Mouse (Mus musculus): Measurements from ENCODE around the gene Exo5.

The Exo5 gene

DNA sequence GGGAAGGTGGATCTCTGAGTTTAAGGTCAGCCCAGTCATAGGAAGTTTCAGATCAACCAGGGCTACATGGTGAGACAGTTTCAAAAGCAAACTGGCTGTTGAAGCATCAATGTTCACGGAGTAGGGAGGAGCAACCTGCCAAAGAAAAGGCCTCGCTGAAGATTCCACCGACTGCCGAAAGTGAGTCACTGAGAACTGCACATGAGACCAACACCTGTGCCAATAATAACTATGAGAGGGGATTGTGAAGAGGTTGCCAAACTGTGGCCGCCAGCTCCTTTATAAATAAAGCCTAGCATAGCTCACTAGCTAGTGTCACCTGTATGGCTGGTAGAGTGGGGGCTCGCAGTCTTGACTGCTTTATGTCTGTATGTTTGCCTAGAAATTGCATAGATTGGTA lies 13.7 kb downstream of the Exo5 start:
- in situ Hi-C loops (cut with MboI; ENCODE audit: unreplicated experiment in 2 of 2), result loop anchor here (5.0 to 10.0 kb wide), 5 partner anchors 64 to 506 kb away; partner anchors contain the start of gene Scmh1 (in 1 of the 2)

DNA sequence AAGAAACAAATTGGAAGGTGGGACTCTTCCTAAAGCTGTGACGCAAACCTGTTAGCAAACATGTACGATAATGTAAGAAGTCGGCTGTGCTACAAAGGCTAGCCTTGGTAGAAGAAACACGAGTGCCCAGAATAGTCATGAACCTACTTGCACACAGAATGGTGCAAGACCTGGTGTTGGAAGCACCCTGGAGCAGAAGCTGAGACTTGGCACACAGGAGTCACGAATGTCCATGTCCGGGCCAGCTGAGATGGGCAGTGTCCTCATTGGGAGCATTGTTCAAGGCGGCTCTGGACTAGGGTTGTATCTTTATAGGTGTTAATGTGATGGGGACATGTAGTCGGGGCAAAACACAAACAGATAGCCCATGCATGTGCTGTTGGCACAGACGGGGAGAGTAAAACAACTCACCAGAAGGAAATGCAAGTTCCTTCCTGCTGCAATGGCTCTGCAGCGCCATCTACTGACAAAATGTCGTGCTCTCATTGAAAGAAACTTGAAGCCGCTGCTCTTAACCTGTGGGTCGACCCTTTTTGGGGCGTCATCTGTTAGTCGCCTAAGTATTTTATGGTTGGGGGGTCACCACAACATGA lies 15.2 kb downstream of the Exo5 start:
- in situ Hi-C loops (cut with MboI; ENCODE audit: unreplicated experiment in 2 of 2), result loop anchor here (5.0 to 10.0 kb wide), 7 partner anchors 62 to 505 kb away; partner anchors contain the start of genes Scmh1 (in 2 of the 2) and Gm8439 (in 1 of the 2)

DNA sequence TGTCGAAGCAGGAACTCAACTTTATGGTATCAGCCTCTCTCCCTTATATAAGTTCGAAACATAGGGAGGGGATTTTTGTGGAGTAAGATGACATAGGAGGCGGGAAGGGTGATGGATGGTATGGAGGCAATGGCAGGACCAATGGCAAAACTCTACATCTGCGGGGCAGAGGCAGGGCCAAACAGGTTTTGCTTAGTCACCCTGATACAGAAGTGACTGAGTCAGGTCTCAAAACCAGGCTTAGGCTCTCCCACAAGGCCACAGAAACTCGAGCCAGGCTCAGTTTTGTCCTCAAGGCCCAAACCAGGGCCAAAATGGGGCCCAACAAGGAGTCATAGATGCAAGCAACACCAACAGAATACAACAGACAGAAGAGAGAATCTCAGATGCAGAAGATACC lies 19.2 kb downstream of the Exo5 start:
- in situ Hi-C loops (cut with MboI; ENCODE audit: unreplicated experiment in 2 of 2), result loop anchor here (10.0 kb wide), 3 partner anchors 151 to 501 kb away; partner anchors contain the start of genes Gm8439 (in 1 of the 2) and Scmh1 (in 1 of the 2)

DNA sequence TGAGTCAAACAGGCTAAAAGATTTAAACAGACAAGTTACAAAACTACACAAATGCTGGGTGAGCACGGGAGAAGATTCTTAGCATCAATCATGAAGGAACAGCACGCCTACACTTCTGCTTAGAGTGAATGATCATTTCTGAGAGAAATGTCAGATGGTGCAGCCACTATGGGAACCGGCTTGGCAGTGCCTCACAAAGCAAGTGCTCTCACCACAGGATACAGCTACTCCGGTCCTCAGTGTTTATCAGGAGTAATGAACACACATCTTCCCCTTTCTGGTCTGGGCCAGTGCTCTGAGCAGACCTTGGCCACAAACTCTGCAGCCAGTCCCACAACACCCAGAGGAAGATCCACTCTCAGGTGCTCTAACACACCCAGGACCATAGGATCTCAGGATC lies 20.3 kb downstream of the Exo5 start:
- in situ Hi-C loops (cut with MboI; ENCODE audit: unreplicated experiment in 2 of 2), result loop anchor here (10.0 kb wide), 3 partner anchors 150 to 500 kb away; partner anchors contain the start of genes Gm8439 (in 1 of the 2) and Scmh1 (in 1 of the 2)

DNA sequence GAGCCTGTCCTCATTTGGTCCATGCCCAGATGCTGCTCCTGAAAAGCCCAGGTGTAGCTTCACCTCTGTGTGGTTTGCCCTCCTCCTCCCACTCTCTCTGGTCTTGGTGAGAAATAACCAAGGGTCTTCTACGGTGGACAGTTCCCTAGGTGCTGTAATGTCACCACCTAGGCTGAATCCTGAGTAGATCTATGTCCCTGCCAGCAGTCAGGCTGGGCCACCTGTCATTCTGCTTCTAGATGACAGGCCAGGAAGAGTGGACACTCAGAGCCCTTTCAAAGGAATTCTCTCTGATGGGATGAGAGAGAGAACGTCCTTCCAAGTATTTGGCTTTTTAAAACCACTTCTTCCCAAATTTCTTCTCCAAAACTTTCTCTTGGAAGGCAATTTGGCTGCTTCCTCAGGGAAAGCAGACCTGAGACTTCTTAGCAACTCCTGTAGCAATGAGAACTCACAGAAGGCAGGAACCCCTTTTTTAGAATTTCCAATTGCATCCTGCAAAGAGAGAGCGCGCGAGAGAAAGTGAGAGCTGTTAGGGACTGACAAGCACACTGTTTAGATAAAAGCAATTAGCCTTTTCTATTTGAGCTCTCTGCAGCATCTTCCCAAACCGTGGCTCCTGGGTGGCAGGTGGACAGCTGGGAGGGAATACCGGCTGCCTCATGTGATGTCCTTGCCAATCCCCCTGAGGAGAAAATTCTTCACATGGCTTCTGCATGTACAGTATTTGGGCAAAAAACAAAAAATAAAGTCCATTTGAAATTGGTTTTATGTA lies 28.8 kb downstream of the Exo5 start:
- in situ Hi-C loops (cut with MboI; ENCODE audit: unreplicated experiment in 2 of 2), result loop anchor here in 1 of 2 experiments (25.0 kb wide), 1 partner anchor 659 kb away; no protein-coding TSS in a partner anchor

DNA sequence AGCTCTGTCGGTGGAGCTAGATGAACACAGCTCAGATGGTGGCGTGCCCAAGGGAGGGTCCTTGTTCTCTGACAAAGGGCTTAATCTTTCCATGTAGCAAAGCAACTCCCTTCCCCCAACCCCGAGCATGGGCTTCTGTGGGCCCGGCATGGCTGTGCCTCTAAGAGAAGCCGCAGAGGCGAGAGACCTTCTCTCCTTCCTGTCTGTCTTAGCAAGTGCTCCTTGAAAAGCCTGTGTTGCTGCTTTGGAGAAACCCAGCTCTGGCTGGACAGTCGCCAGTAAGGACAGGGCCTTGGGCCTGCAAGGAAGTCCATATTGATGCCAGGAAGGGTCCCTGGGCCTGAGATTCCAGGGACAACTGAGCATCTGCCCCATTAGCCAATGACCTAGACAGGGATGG lies 29.6 kb downstream of the Exo5 start:
- in situ Hi-C loops (cut with MboI; ENCODE audit: unreplicated experiment in 2 of 2), result loop anchor here in 1 of 2 experiments (25.0 kb wide), 1 partner anchor 658 kb away; no protein-coding TSS in a partner anchor

DNA sequence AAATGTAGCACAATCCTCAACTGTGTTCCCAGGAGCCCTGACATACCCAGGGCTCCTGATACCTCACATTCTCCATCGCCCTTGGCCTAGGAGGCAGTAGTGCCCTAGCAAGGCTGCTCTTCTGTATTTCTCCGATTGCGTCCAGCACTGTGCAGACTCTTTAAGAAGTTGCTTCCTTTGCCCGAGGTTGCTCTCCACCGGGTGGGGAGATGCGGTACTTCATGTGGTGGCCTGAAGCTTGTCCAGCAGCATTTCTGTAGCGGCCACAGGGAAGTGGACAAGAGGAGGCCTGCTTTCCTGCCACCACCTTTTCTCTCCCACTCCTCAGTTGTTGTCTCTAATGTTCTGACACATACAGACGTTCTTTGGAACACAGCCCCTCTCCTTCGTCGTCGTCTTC lies 30.2 kb downstream of the Exo5 start:
- in situ Hi-C loops (cut with MboI; ENCODE audit: unreplicated experiment in 2 of 2), result loop anchor here in 1 of 2 experiments (5.0 to 25.0 kb wide), 2 partner anchors 212 to 657 kb away; no protein-coding TSS in a partner anchor

DNA sequence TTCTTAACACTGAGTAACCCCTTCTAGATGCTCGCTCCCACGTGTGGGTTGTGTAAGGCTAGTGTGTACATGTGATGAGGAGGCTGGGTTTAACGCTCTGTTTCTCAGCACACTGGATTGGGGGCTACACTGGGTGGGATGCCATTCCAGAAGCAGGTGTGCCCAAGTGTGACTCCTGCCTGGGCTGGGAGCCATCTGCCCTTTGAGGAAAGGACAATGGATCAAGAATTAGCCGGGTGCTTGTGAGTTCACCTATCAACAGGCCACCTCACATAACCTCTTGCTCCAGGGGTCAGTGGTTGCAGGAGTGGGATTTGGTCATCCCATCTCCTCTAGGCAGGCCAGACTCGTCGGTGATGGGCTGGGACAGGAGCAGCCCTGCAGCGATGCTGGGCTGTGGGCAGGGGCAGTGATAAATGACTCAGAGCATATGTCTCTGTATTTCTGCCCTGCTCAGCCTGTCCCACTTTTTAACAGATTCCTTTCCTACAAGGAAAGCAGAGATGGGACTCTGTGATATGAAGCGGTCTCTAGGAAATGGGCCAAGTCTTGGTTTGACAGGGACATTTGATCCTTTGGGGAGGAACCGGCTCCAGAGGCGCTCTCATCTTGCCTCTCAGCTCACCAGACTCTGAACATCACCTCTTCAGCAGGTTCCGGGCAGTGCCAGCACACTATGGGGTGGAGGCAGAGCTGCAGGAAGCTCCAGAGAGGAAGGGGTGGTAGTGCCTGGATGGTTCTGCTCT lies 31.0 kb downstream of the Exo5 start:
- in situ Hi-C loops (cut with MboI; ENCODE audit: unreplicated experiment in 2 of 2), result loop anchor here in 1 of 2 experiments (5.0 to 25.0 kb wide), 2 partner anchors 212 to 657 kb away; no protein-coding TSS in a partner anchor

DNA sequence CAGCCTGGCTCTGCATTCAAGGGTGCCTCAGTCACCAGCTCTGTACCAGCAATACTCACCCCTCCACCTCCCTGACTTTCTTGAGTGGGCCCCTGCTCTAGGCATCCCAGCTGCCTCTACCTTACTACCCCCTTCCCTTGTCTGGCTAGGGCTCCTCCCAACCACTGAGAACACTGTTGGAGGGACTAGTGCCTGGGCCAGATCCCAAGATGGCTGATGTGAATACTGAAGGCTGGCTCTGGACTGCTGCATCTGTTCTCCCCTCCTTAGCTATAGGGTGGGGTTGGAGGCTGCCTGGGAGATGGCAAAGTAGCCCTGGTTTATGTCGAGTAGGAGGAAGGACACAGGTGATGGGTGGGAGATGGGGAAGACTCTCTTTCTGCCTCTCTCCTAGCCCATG lies 32.3 kb downstream of the Exo5 start:
- in situ Hi-C loops (cut with MboI; ENCODE audit: unreplicated experiment in 2 of 2), result loop anchor here in 1 of 2 experiments (5.0 to 25.0 kb wide), 2 partner anchors 210 to 655 kb away; no protein-coding TSS in a partner anchor

DNA sequence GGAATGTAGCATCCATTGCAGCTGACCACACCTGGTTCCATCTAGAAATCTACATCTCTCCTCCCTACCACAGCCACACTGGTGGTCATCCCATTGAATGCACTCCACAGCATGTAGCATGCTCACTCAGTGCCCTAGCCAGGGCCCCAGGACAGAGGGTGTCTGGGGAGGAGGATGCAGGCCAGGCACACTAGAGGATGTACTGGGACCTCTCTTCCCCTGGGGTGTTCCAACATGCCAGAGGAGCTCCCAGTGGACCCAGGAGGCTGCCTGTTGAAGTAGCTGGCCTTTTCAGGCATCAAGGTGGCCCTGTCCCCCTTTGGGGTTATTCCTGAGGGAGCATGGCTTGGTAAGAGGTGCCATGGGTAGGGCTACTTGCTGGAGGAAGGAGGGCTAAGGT lies 32.9 kb downstream of the Exo5 start:
- in situ Hi-C loops (cut with MboI; ENCODE audit: unreplicated experiment in 2 of 2), result loop anchor here in 1 of 2 experiments (5.0 to 25.0 kb wide), 2 partner anchors 210 to 655 kb away; no protein-coding TSS in a partner anchor

DNA sequence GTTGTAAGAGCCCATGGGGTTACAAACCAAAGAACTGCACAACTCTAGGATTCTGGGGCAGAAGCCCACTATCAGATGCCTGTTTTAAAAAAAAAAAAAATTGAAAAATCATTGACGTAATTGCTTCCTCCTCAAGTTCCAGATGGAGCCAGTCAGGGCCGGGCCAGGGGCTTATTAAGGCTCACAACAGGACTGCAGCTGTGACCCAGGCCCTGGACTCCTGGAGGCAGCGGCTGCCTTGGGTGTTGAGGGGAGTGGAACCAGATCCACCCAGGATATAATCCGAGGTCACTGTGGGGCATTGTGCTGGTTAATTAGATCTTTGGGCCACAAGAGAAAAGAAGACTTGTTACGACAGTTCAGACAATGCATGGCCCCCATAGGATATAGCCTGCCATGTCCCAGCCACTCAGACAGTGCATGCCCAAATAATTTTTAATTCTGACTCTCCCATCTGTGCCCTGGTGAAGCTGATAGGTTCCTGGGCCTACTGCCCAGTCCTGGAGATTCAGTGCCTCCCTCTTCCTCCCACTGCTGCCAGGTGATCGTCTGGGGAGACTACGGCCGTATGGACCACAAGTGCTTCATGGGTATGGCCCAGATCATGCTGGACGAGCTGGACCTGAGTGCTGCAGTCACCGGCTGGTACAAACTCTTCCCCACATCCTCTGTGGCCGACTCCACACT lies 33.9 kb downstream of the Exo5 start:
- in situ Hi-C loops (cut with MboI; ENCODE audit: unreplicated experiment in 2 of 2), result loop anchor here in 1 of 2 experiments (5.0 to 25.0 kb wide), 2 partner anchors 209 to 654 kb away; no protein-coding TSS in a partner anchor

DNA sequence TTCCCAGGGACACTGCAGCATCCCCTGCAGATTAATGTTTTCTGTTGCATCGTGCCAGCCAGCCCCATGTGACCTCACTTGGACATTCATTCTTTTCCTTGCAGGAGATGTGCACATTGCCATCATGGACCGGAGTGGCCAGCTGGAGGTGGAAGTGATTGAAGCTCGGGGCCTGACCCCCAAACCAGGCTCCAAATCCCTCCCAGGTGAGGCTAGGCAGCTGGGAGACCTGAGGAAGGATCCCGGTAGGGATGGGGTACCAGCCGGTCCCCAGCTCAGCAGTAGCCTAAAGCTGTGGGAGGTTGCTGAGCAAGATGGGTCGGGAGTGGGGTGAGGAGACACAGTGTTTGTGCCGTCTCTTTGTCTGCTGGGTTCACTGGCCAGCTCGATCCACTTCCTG lies 35.9 kb downstream of the Exo5 start:
- in situ Hi-C loops (cut with MboI; ENCODE audit: unreplicated experiment in 2 of 2), result loop anchor here (10.0 to 25.0 kb wide), 2 partner anchors 294 to 652 kb away; no protein-coding TSS in a partner anchor

DNA sequence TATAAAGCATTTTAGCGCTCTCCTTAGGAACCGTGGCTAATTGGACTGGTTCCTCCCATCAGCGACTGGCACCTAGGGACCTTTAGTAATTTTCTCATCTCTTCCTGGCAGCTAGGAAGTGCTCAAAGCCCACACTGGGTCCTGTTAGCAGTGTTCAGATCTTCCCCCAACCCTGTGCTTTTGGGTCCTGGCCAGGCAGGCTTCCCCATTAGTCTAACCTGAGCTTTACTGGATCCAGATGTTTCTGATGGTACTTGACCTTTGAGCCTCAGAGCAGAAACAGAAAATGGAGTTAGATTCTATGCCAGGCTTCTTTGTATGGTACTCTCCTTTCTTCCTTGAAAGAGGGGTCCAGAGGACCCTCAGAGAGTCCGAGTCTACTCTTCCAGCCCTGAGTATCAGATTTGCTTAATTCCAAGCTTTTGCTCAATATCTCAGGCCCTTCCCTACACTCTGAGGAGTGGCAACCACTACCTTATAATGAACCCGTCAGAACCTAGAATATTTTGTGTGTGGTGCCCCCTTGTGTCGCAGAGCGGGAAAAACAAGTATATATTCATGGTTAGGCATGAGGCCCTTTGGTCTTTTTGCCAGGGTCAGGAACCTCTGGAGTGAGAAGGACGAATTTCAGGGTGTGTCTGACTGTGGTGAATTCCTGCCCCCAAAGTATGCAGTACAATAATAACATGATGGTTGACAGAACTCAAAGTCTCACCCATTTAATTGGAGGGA lies 37.3 kb downstream of the Exo5 start:
- in situ Hi-C loops (cut with MboI; ENCODE audit: unreplicated experiment in 2 of 2), result loop anchor here (10.0 to 25.0 kb wide), 2 partner anchors 293 to 650 kb away; no protein-coding TSS in a partner anchor

DNA sequence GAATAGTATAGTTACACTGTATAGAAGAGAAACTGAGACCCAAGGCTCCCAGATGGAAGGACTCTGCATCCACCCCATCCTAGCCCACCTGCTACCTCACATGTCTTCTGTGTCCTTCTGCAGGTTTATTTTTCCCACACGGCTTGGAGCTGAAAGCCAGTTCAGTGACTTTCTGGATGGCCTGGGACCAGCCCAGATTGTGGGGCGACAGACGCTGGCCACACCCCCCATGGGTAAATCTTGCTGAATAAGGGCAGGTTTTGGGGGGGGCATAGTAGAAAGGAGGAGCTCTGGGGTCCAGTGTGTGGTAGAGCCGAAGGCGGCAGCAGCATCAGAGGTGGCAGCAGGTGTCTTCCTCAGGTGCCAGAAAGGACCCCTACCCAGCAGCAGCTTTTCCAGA lies 38.0 kb downstream of the Exo5 start:
- in situ Hi-C loops (cut with MboI; ENCODE audit: unreplicated experiment in 2 of 2), result loop anchor here (10.0 to 25.0 kb wide), 2 partner anchors 292 to 650 kb away; no protein-coding TSS in a partner anchor

DNA sequence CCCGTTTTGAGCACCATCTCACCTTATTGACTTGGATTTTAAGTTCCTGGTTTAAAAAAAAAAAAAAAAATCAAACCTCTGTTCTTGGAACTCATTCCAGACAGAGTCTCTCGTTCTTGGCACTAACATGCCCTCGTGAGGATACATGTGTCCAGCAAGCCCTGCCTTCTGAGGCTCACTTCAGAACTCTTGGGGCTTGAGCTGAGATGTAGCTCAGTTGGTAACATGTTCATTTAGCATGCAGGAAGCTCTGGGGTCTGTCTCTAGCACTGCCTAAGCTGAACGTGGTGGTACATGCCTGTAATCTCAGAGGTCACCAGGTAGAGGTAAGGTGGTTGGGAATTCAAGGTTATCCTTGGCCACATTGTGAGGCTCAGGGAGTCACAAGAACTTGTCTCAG lies 38.7 kb downstream of the Exo5 start:
- in situ Hi-C loops (cut with MboI; ENCODE audit: unreplicated experiment in 2 of 2), result loop anchor here (10.0 to 25.0 kb wide), 2 partner anchors 291 to 649 kb away; no protein-coding TSS in a partner anchor

DNA sequence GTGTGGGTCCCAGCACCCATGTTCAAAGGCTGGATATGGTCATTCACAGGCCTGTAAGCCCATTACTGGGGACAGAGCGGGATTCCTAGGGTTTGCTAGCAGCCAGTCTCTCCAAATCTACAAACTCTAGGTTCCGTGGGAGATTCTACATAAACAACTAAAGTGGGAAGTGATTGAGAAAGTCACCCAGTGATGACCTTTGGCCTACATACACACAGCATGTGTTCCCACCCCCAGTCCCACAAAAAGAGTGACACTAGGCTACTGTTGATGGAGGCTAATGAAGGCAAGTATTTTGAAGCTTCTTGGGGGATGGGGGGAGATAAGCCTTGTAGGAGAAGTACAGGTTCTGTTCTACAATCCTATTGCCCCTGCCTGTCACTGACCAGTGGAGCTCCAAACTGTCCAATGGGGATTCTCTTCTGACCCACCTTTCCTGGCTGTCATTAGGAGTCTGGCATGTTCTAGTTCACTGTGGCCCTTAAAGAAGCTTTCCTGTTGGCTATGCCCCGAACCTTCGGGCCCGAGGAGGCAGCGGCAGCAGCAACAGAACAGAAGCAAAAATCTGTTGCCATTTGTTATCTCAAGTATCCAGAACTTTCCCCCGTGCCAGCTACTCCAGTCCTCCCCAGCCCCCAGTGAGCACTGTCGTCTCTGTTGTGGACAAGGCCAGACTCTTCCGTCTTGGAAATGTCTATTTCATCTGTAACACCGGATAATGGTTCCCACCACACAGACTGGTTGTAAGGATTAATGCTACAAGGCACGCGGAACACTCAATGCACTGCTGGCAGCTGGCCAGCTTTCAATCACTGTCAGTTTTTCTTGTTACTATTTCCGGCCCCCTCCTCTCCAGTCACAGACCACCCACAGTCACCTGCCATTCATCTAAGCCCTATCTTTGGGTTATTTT lies 39.4 kb downstream of the Exo5 start:
- in situ Hi-C loops (cut with MboI; ENCODE audit: unreplicated experiment in 2 of 2), result loop anchor here (10.0 to 25.0 kb wide), 2 partner anchors 291 to 648 kb away; no protein-coding TSS in a partner anchor

DNA sequence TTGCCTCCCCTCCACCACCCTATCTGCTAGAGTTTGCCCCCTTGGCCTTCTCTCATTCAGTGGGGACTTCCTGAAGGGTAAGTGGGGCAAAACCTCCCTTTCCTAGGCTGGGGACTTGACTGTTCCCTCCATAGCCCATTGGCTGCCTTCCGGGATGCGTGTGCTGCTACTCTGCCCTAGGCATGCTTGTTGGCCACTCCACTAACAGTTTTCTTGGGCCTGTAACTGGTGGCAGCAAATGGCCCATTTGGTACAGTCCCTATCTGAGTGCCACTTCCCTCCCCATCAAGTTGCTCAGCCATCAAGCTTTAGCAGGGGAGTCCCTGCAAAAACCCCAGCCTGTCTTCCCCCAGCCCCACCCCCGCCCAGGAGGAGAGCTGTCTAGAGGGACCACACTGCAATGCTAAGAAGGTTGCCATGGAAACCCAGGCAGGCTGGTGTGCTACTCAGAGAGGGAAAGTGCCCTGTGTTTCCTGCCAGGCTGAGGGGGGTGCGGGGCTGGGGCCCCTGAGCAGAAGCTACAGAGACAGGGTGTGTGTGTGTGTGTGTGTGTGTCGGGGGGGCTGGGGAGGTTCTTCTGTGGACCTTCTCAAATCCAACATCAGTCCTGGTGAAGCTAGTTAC lies 42.7 kb downstream of the Exo5 start:
- in situ Hi-C loops (cut with MboI; ENCODE audit: unreplicated experiment in 2 of 2), result loop anchor here (10.0 to 25.0 kb wide), 2 partner anchors 287 to 645 kb away; no protein-coding TSS in a partner anchor

All from v-Abl transformed pro-B cells (cell line).